Mouse (Mus musculus) G1E (cell line): ENCODE measurements at regions not wholly inside any gene's neighbourhood (a gene's known extent, or its start where the extent isn't known, plus 50 kb on each side); places are given as distances from the start of the nearest gene placed in this dataset.

Experiments used
- CTCF ChIP-seq: IDR thresholded peaks from 2 replicates; pipeline ENCODE4 v1.5.1; 2012; ENCODE audit warnings: low read depth, low read length, inconsistent platforms, mixed read lengths
- GATA1 ChIP-seq: IDR thresholded peaks from 2 replicates; pipeline ENCODE4 v1.6.1; 2012; ENCODE audit warnings: borderline replicate concordance, low read length, inconsistent platforms, mixed read lengths
- POLR2AphosphoS5 ChIP-seq: IDR thresholded peaks from 2 replicates; pipeline ENCODE4 v1.6.1; 2012; ENCODE audit warnings: low read depth, low read length, inconsistent platforms; ENCODE audit not compliant: insufficient replicate concordance
- TAL1 ChIP-seq: conservative IDR thresholded peaks from 2 replicates; pipeline ENCODE4 v1.6.1; 2012; ENCODE audit warnings: low read depth, low read length, inconsistent platforms, mixed read lengths

DNA sequence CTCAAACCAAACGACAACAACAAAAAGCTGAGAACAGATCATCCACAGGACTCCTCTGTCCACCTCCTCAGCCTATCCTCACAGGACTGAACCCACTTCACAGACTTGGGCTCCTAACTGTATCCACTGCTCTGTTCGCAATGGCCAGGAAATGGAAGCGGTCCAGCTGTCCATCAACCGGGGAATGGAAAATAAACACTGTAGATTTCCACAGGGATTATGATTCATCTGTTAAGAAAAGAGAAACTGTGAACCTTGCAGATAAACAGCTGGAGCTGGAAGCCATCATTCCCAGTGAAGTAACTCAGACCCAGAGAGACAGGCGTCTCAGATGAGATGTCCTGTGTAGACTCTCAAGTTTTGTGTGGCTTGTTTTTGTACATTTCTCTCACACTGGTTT, 340.4 kb upstream of the Trpc7 start:
- TF ChIP-seq CTCF (no peak), POLR2AphosphoS5 (no peak), TAL1 (no peak), GATA1 (no peak)
